Mouse (Mus musculus) stomach, postnatal 0 days (tissue): Measurements from ENCODE around the gene Gm32802.
"Not testable (repeated sequence)": the region's sequence is repeated elsewhere in the genome, so short reads cannot be mapped to it uniquely, and the experiment has no call there.

Experiments used
- CTCF ChIP-seq: IDR thresholded peaks from 2 replicates; pipeline ENCODE4 v1.5.1; 2016; ENCODE audit warnings: antibody characterized with exemption, low read depth, mild to moderate bottlenecking, moderate library complexity
- EP300 ChIP-seq: optimal IDR thresholded peaks from 2 replicates; pipeline ENCODE3; 2016; ENCODE audit warnings: antibody characterized with exemption

- not testable (repeated sequence) for TF ChIP-seq EP300, CTCF
Observed at GRCm38 (mm10) chr10:118240680-118241079, 17.8 kb upstream of the Gm32802 start, which contains the start of gene Gm32717.
